Mouse (Mus musculus) midbrain, postnatal 0 days (tissue): ENCODE data around the gene Caskin1. TPM values are rescaled to one million over a fixed set of nuclear protein-coding genes. Genes with fewer than 3 reads are reported as not detected.

Source experiments
- ATAC-seq: fragments of 200-750 bp; cut with Nextera tagmentation; 2 replicates; pipeline ENCODE4 v1.8.0; 2017; ENCODE audit warnings: moderate number of reproducible peaks, mild to moderate bottlenecking, moderate TSS enrichment, moderate library complexity; ENCODE audit not compliant: low FRiP score
- DNase-seq: peaks from one replicate; pipeline ENCODE4 v3.0.0-alpha.2; 2015; ENCODE audit warnings: low spot score
- H3K27ac ChIP-seq: fragments of 300-500 bp; sonication (generic); 2 replicates; pipeline ENCODE4 v1.5.1; 2014; ENCODE audit warnings: low read depth, mild to moderate bottlenecking, low read length, mixed read lengths
- H3K27me3 ChIP-seq: fragments of 300-500 bp; sonication (generic); 2 replicates; pipeline ENCODE4 v1.6.1; 2014; ENCODE audit warnings: low read length, control low read depth, mixed read lengths; ENCODE audit not compliant: insufficient read depth
- H3K36me3 ChIP-seq: fragments of 300-500 bp; sonication (generic); 2 replicates; pipeline ENCODE4 v1.6.1; 2014; ENCODE audit warnings: low read length, control low read depth, mixed read lengths; ENCODE audit not compliant: insufficient read depth
- H3K4me1 ChIP-seq: fragments of 300-500 bp; sonication (generic); 2 replicates; pipeline ENCODE4 v1.6.1; 2014; ENCODE audit warnings: mild to moderate bottlenecking, control low read depth, antibody characterized with exemption, low read length, mixed read lengths; ENCODE audit not compliant: insufficient read depth
- H3K4me2 ChIP-seq: fragments of 300-500 bp; sonication (generic); 2 replicates; pipeline ENCODE4 v1.6.1; 2014; ENCODE audit warnings: low read depth, mild to moderate bottlenecking, low read length, mixed read lengths; ENCODE audit not compliant: poor library complexity, severe bottlenecking
- H3K4me3 ChIP-seq: fragments of 300-500 bp; sonication (generic); 2 replicates; pipeline ENCODE4 v1.5.1; 2014; ENCODE audit warnings: low read depth, mild to moderate bottlenecking, low read length, moderate library complexity
- H3K9ac ChIP-seq: fragments of 300-500 bp; sonication (generic); replicated peaks from 2 replicates; pipeline ENCODE4 v1.6.1; 2014; ENCODE audit warnings: mild to moderate bottlenecking, low read length, moderate library complexity, mixed read lengths; ENCODE audit not compliant: poor library complexity, severe bottlenecking
- H3K9me3 ChIP-seq: fragments of 300-500 bp; sonication (generic); 2 replicates; pipeline ENCODE4 v1.6.1; 2016; ENCODE audit warnings: low read length, control low read depth
- CTCF ChIP-seq: IDR thresholded peaks from 2 replicates; pipeline ENCODE4 v1.5.1; 2016; ENCODE audit warnings: antibody characterized with exemption, mild to moderate bottlenecking
- WGBS: fragments of 180-500 bp; shearing (Covaris S2); extraction: QIAGEN DNeasy Blood & Tissue Kit; methylation state at CpG from one replicate; pipeline ENCODE4 v1.1.7; 2014; 5-methylcytosine and 5-hydroxymethylcytosine counted together
- polyA plus RNA-seq: library from polyadenylated mRNA; unstranded; fragments of >200 nt; fragmentation: Nextera tagmentation; extraction: Ambion mirVana; gene quantifications from 2 replicates; pipeline ENCODE4 v1.2.1, GENCODE M21; 2015
- total RNA-seq: library from RNA; depleted of rRNA; stranded (reverse); fragments of >200 nt; gene quantifications from 2 replicates; pipeline ENCODE4 v1.2.3, GENCODE M21; 2014

The Caskin1 gene
- total and polyA plus RNA-seq, 2 experiments from 2014 or later, result 47.5 to 151 TPM

GRCm38 (mm10) chr17:24546234-24546633 lies 57.8 kb downstream of the Caskin1 start:
- Histone ChIP-seq H3K4me3 (no peak overlapping the region), H3K9me3 (no peaks in the 10 kb centered on the region), H3K27ac (no peak overlapping the region), H3K9ac (no peak overlapping the region), H3K4me1 (no peaks in the 10 kb centered on the region), H3K27me3 (no peaks in the 10 kb centered on the region), H3K4me2 (no peak overlapping the region), H3K36me3 (no peaks in the 10 kb centered on the region)
- no peak for DNase-seq
- no peak for ATAC-seq
- WGBS, result 93% methylated on average over 3 of the region's 3 CpGs
- no peak for TF ChIP-seq CTCF

DNA sequence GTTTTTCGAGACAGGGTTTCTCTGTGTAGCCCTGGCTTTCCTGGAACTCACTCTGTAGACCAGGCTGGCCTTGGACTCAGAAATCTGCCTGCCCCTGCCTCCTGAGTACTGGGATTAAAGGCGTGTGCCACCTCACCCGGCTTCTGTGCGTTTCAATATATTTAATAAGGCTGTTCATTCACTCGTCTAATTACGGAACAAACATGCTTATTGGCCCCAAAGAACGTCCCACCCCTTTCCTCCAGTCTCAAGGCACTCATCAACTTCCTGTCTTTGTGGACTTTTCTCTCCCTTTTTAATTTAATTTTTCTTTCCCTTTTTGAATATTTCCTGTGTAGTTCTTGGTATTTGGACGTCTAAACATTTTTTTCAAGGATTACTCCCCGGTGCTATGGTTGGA lies 60.0 kb downstream of the Caskin1 start:
- Histone ChIP-seq H3K36me3 (no peaks in the 10 kb centered on the region), H3K4me2 (peak overlapping the region; percentile 90; the same call in 1 of the 2 replicates), H3K27me3 (no peaks in the 10 kb centered on the region), H3K27ac (no peak overlapping the region), H3K9me3 (no peaks in the 10 kb centered on the region), H3K9ac (no peak overlapping the region), H3K4me3 (no peak overlapping the region), H3K4me1 (peaks cover 11% of the 10 kb centered on the region)
- ATAC-seq, result no peak
- TF ChIP-seq CTCF, result no peak
- WGBS, result 40% methylated on average over 9 of the region's 9 CpGs
- no peak for DNase-seq

GRCm38 (mm10) chr17:24548921-24549617 lies 60.7 kb downstream of the Caskin1 start:
- ATAC-seq, result no peak; the same call in 1 of the 2 replicates

GRCm38 (mm10) chr17:24549618-24550415 lies 61.4 kb downstream of the Caskin1 start, which contains the start of gene Pkd1:
TSS of gene Pkd1 (plus strand) at chr17:24549834.
- no peaks in the 10 kb centered on the region for H3K27me3 ChIP-seq
- peak within 1 kb of the TSS; percentile 97 for H3K4me3 ChIP-seq
- H3K9ac ChIP-seq, result peak within 1 kb of the TSS; percentile 97
- peaks cover 11% of the 10 kb centered on the region for H3K4me1 ChIP-seq
- peak; percentile 98 for DNase-seq
- no peaks in the 10 kb centered on the region for H3K36me3 ChIP-seq
- ATAC-seq, result peak; percentile 95
- H3K9me3 ChIP-seq, result no peaks in the 10 kb centered on the region
- TF ChIP-seq CTCF, result no peak; the same call in 1 of the 2 replicates
- peak within 1 kb of the TSS; percentile 90 for H3K4me2 ChIP-seq
- peak within 1 kb of the TSS; percentile 95 for H3K27ac ChIP-seq
- under 1% methylated on average over 63 of the region's 72 CpGs for WGBS

More at GRCm38 (mm10) chr17:24548921-24549617, 60.7 kb downstream of the Caskin1 start:
- Histone ChIP-seq H3K4me3 (peak overlapping the region; percentile 97), H3K4me1 (peaks cover 11% of the 10 kb centered on the region), H3K9me3 (no peaks in the 10 kb centered on the region), H3K9ac (peak overlapping the region; percentile 97), H3K4me2 (peak overlapping the region; percentile 90), H3K27me3 (no peaks in the 10 kb centered on the region), H3K27ac (peak overlapping the region; percentile 95; the same call in 1 of the 2 replicates), H3K36me3 (no peaks in the 10 kb centered on the region)
- 7% methylated on average over 23 of the region's 23 CpGs for WGBS
- no peak for TF ChIP-seq CTCF
- peak; percentile 51 for DNase-seq

DNA sequence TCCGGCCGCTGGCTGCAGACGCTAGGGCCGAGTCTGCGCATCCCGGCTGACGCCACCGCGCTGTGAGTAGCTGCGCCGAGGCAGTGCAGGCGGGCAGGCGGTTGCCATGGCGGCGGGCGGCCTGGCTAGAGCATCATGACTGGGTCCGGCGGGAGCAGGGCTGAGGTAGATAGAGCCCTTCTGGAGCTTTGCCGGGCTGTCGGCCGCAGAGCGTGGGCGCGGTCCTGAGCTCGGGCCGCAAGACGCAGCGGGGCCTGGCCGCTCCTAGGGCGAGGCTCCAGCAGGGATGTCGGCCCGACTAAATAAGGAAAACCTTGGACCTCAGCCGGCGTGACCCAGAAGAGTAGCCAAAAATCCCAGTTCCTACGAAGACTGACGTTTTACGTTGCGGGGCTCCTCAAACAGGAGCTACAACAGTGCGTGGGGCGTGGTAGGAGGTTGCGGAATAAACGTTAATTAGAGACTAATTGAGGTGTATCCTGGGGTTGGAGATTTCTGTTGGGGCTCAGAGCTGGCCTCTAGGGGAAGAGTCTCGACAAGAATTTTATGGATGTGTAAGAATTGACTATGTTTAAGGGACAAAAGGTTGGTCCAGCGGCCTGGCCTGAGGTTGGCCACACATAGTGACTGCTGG lies 62.1 kb downstream of the Caskin1 start:
- peak; percentile 29; the same call in 1 of the 2 replicates for TF ChIP-seq CTCF
- ATAC-seq, result peak; percentile 86
- WGBS, result 0% methylated on average over 43 of the region's 44 CpGs
- H3K27me3 ChIP-seq, result no peaks in the 10 kb centered on the region
- no peaks in the 10 kb centered on the region for H3K36me3 ChIP-seq
- H3K4me3 ChIP-seq, result peak overlapping the region; percentile 97
- H3K9ac ChIP-seq, result peak overlapping the region; percentile 97
- H3K4me2 ChIP-seq, result peak overlapping the region; percentile 90
- peaks cover 11% of the 10 kb centered on the region for H3K4me1 ChIP-seq
- H3K9me3 ChIP-seq, result no peaks in the 10 kb centered on the region
- peak overlapping the region; percentile 95 for H3K27ac ChIP-seq
- peak; percentile 87 for DNase-seq
